Mouse (Mus musculus): ENCODE data around the gene Actr2. TPM values are rescaled to one million over a fixed set of nuclear protein-coding genes. Genes with fewer than 3 reads are reported as not detected.

Actr2 gene
- polyA plus RNA-seq, 1 experiment from 2014 or later: 75.7 TPM

GRCm38 (mm10) chr11:20106946-20107345, 5.8 kb downstream of the Actr2 start:
- Histone ChIP-seq H3K27me3 (ENCODE audit: control insufficient read depth, insufficient read depth, low read length) (no peaks in the 10 kb centered on the region), H3K36me3 (ENCODE audit: control insufficient read depth, insufficient read depth, low read length) (no peaks in the 10 kb centered on the region), H3K27ac (ENCODE audit: low read length) (no peak overlapping the region), H3K9me3 (ENCODE audit: control insufficient read depth, low read depth, low read length) (no peaks in the 10 kb centered on the region), H3K9ac (replicated peaks; ENCODE audit: low read depth, low read length) (no peak overlapping the region), H3K4me3 (ENCODE audit: low read depth, low read length) (no peak overlapping the region), H3K4me2 (replicated peaks; ENCODE audit: low read depth, low read length) (no peak overlapping the region), H3K4me1 (ENCODE audit: control insufficient read depth, insufficient read depth, low read length) (0 out of 2 replicates have a peak, but pooled peaks cover 3% of the 10 kb centered on the region)
- no peak for ATAC-seq (ENCODE audit: insufficient number of reproducible peaks, insufficient read depth, low FRiP score, low read depth)
- WGBS: 95% methylated on average over 3 of the region's 3 CpGs

- Histone ChIP-seq H3K4me3 (ENCODE audit: low read depth, low read length) (no peak overlapping the region), H3K36me3 (ENCODE audit: control insufficient read depth, insufficient read depth, low read length) (peaks cover 5% of the 10 kb centered on the region; the same call in 1 of the 2 replicates), H3K4me1 (ENCODE audit: control insufficient read depth, insufficient read depth, low read length) (no peaks in the 10 kb centered on the region), H3K27me3 (ENCODE audit: control insufficient read depth, insufficient read depth, low read length) (no peaks in the 10 kb centered on the region), H3K9ac (replicated peaks; ENCODE audit: low read depth, low read length) (no peak overlapping the region), H3K27ac (ENCODE audit: low read length) (no peak overlapping the region), H3K9me3 (ENCODE audit: control insufficient read depth, low read depth, low read length) (no peaks in the 10 kb centered on the region), H3K4me2 (replicated peaks; ENCODE audit: low read depth, low read length) (no peak overlapping the region)
- 96% methylated on average over 2 of the region's 2 CpGs for WGBS
- ATAC-seq (ENCODE audit: insufficient number of reproducible peaks, insufficient read depth, low FRiP score, low read depth): no peak
Measured at GRCm38 (mm10) chr11:20103949-20104348, 8.8 kb downstream of the Actr2 start.

DNA sequence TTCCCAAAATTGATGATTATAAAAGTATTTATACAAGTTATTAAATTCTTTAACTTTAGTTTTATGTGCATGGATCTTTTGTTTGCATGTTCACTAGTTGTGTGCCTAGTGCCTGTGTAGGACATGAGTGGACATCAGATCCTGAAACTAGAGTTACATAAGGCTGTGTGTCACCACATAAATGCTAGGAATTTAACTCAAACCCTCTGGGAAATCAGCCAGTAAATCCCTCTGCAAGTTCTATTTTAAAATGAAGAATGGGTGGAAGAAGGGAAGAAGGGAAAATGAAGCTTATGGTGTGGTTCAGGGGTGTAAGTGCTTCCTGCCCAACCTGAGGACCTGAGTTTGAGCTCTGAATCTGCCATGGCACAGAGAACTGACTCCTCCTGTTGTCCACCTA, 26.4 kb downstream of the Actr2 start:
- H3K9ac ChIP-seq (replicated peaks; ENCODE audit: low read depth, low read length): no peak overlapping the region
- no peaks in the 10 kb centered on the region for H3K9me3 ChIP-seq (ENCODE audit: control insufficient read depth, low read depth, low read length)
- H3K4me2 ChIP-seq (replicated peaks; ENCODE audit: low read depth, low read length): no peak overlapping the region
- H3K4me3 ChIP-seq (ENCODE audit: low read depth, low read length): no peak overlapping the region
- H3K36me3 ChIP-seq (ENCODE audit: control insufficient read depth, insufficient read depth, low read length): peaks cover 35% of the 10 kb centered on the region
- ATAC-seq (ENCODE audit: insufficient number of reproducible peaks, insufficient read depth, low FRiP score, low read depth): no peak
- no peaks in the 10 kb centered on the region for H3K27me3 ChIP-seq (ENCODE audit: control insufficient read depth, insufficient read depth, low read length)
- no peaks in the 10 kb centered on the region for H3K4me1 ChIP-seq (ENCODE audit: control insufficient read depth, insufficient read depth, low read length)
- H3K27ac ChIP-seq (ENCODE audit: low read length): no peak overlapping the region

DNA sequence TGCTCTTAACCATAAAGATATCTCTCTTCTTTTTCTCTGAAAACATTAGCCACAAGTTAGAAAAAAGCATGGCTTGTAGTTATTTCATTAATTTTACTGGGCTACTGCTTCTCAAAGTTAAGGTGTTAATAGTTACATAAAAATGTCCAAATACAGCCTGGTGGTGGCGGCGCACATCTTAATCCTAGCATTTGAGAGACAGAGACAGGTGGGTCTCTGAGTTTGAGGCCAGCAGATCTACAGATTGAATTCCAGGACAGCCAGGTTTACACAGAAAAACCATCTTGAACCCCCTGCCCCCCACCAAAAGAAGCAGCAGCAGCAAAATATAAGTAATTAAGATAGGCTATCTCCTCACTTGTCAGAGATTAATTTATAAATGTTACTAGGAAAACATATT, 27.1 kb downstream of the Actr2 start:
- WGBS: 96% methylated on average over 2 of the region's 2 CpGs
- H3K36me3 ChIP-seq (ENCODE audit: control insufficient read depth, insufficient read depth, low read length): peaks cover 31% of the 10 kb centered on the region
- no peak overlapping the region for H3K4me3 ChIP-seq (ENCODE audit: low read depth, low read length)
- H3K9me3 ChIP-seq (ENCODE audit: control insufficient read depth, low read depth, low read length): no peaks in the 10 kb centered on the region
- H3K9ac ChIP-seq (replicated peaks; ENCODE audit: low read depth, low read length): no peak overlapping the region
- H3K4me1 ChIP-seq (ENCODE audit: control insufficient read depth, insufficient read depth, low read length): no peaks in the 10 kb centered on the region
- no peak for ATAC-seq (ENCODE audit: insufficient number of reproducible peaks, insufficient read depth, low FRiP score, low read depth)
- H3K4me2 ChIP-seq (replicated peaks; ENCODE audit: low read depth, low read length): no peak overlapping the region
- H3K27ac ChIP-seq (ENCODE audit: low read length): no peak overlapping the region
- no peaks in the 10 kb centered on the region for H3K27me3 ChIP-seq (ENCODE audit: control insufficient read depth, insufficient read depth, low read length)

GRCm38 (mm10) chr11:20075415-20075814, 37.3 kb downstream of the Actr2 start:
- peaks cover 61% of the 10 kb centered on the region for H3K36me3 ChIP-seq (ENCODE audit: control insufficient read depth, insufficient read depth, low read length)
- WGBS: 83% methylated on average over 1 of the region's 1 CpGs

DNA sequence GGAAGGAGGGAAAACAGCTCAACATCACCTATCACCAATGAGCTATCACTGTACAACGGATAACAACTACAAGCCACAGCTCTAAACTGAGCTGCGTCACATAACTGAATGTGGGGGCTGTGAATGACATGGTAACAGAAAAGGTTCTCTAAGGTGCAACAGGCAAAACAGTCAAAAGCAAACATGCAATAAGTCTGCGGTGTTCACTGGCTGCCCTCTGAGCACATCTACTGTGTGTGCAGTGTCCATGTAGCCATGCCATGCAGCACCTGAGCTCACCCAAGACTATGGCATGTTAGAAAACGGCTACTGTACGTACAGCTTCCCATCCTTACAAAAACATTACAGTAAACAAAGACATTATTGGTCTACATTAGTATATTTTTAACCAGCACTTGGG, 39.9 kb downstream of the Actr2 start:
- Histone ChIP-seq H3K9me3 (ENCODE audit: control insufficient read depth, low read depth, low read length) (no peaks in the 10 kb centered on the region), H3K4me3 (ENCODE audit: low read depth, low read length) (no peak overlapping the region), H3K27ac (ENCODE audit: low read length) (no peak overlapping the region), H3K4me1 (ENCODE audit: control insufficient read depth, insufficient read depth, low read length) (no peaks in the 10 kb centered on the region), H3K9ac (replicated peaks; ENCODE audit: low read depth, low read length) (no peak overlapping the region), H3K27me3 (ENCODE audit: control insufficient read depth, insufficient read depth, low read length) (no peaks in the 10 kb centered on the region), H3K4me2 (replicated peaks; ENCODE audit: low read depth, low read length) (no peak overlapping the region), H3K36me3 (ENCODE audit: control insufficient read depth, insufficient read depth, low read length) (peaks cover 53% of the 10 kb centered on the region)
- WGBS: 90% methylated on average over 5 of the region's 5 CpGs
- no peak for ATAC-seq (ENCODE audit: insufficient number of reproducible peaks, insufficient read depth, low FRiP score, low read depth)

More at GRCm38 (mm10) chr11:20075415-20075814, 37.3 kb downstream of the Actr2 start:
- H3K4me1 ChIP-seq (ENCODE audit: control insufficient read depth, insufficient read depth, low read length): no peaks in the 10 kb centered on the region
- no peak overlapping the region for H3K4me3 ChIP-seq (ENCODE audit: low read depth, low read length)
- H3K27me3 ChIP-seq (ENCODE audit: control insufficient read depth, insufficient read depth, low read length): no peaks in the 10 kb centered on the region
- ATAC-seq (ENCODE audit: insufficient number of reproducible peaks, insufficient read depth, low FRiP score, low read depth): no peak
- no peak overlapping the region for H3K27ac ChIP-seq (ENCODE audit: low read length)
- no peak overlapping the region for H3K9ac ChIP-seq (replicated peaks; ENCODE audit: low read depth, low read length)
- H3K9me3 ChIP-seq (ENCODE audit: control insufficient read depth, low read depth, low read length): no peaks in the 10 kb centered on the region
- H3K4me2 ChIP-seq (replicated peaks; ENCODE audit: low read depth, low read length): no peak overlapping the region

- ATAC-seq (ENCODE audit: insufficient number of reproducible peaks, insufficient read depth, low FRiP score, low read depth): 0 out of 2 replicates have a peak, but pooled peaks have one; percentile 49
- H3K4me3 ChIP-seq (ENCODE audit: low read depth, low read length): no peak overlapping the region
- H3K4me2 ChIP-seq (replicated peaks; ENCODE audit: low read depth, low read length): no peak overlapping the region
- no peak overlapping the region for H3K9ac ChIP-seq (replicated peaks; ENCODE audit: low read depth, low read length)
- no peaks in the 10 kb centered on the region for H3K27me3 ChIP-seq (ENCODE audit: control insufficient read depth, insufficient read depth, low read length)
- H3K36me3 ChIP-seq (ENCODE audit: control insufficient read depth, insufficient read depth, low read length): peaks cover 51% of the 10 kb centered on the region
- H3K4me1 ChIP-seq (ENCODE audit: control insufficient read depth, insufficient read depth, low read length): no peaks in the 10 kb centered on the region
- whole genome bisulfite sequencing: 67% methylated on average over 3 of the region's 3 CpGs
- H3K27ac ChIP-seq (ENCODE audit: low read length): no peak overlapping the region
- H3K9me3 ChIP-seq (ENCODE audit: control insufficient read depth, low read depth, low read length): no peaks in the 10 kb centered on the region
Measured at GRCm38 (mm10) chr11:20072174-20072573, 40.5 kb downstream of the Actr2 start.

- Histone ChIP-seq H3K4me2 (replicated peaks; ENCODE audit: low read depth, low read length) (no peak overlapping the region), H3K9ac (replicated peaks; ENCODE audit: low read depth, low read length) (no peak overlapping the region), H3K36me3 (ENCODE audit: control insufficient read depth, insufficient read depth, low read length) (peaks cover 49% of the 10 kb centered on the region), H3K9me3 (ENCODE audit: control insufficient read depth, low read depth, low read length) (no peaks in the 10 kb centered on the region), H3K27me3 (ENCODE audit: control insufficient read depth, insufficient read depth, low read length) (no peaks in the 10 kb centered on the region), H3K4me1 (ENCODE audit: control insufficient read depth, insufficient read depth, low read length) (no peaks in the 10 kb centered on the region), H3K27ac (ENCODE audit: low read length) (no peak overlapping the region), H3K4me3 (ENCODE audit: low read depth, low read length) (no peak overlapping the region)
- ATAC-seq (ENCODE audit: insufficient number of reproducible peaks, insufficient read depth, low FRiP score, low read depth): no peak
- 97% methylated on average over 6 of the region's 6 CpGs for WGBS
Measured at GRCm38 (mm10) chr11:20068346-20069004, 44.2 kb downstream of the Actr2 start.

DNA sequence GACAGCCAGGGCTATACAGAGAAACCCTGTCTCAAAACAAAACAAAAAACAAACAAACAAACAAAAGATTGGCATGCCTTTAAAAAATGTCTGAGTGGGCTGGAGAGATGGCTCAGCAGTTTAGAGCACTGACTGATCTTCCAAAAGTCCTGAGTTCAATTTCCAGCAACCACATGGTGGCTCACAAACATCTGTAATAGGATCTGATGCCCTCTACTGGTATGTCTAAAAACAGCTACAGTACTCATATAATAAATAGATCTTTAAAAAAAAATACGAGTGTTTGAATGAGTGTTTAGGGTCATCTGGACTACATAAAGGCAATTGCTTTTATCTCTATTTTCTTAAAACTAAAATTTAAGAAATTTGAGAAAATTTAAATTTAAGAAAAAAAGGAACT, 45.2 kb downstream of the Actr2 start:
- Histone ChIP-seq H3K4me2 (replicated peaks; ENCODE audit: low read depth, low read length) (no peak overlapping the region), H3K36me3 (ENCODE audit: control insufficient read depth, insufficient read depth, low read length) (peaks cover 40% of the 10 kb centered on the region), H3K4me3 (ENCODE audit: low read depth, low read length) (no peak overlapping the region), H3K9ac (replicated peaks; ENCODE audit: low read depth, low read length) (no peak overlapping the region), H3K27ac (ENCODE audit: low read length) (no peak overlapping the region), H3K4me1 (ENCODE audit: control insufficient read depth, insufficient read depth, low read length) (no peaks in the 10 kb centered on the region), H3K9me3 (ENCODE audit: control insufficient read depth, low read depth, low read length) (no peaks in the 10 kb centered on the region), H3K27me3 (ENCODE audit: control insufficient read depth, insufficient read depth, low read length) (no peaks in the 10 kb centered on the region)
- 58% methylated on average over 1 of the region's 1 CpGs for WGBS
- no peak for ATAC-seq (ENCODE audit: insufficient number of reproducible peaks, insufficient read depth, low FRiP score, low read depth)

Data from stomach, embryonic 14.5 days (tissue).